Mouse (Mus musculus) midbrain, postnatal 0 days (tissue): ENCODE measurements at regions not wholly inside any gene's neighbourhood (a gene's known extent, or its start where the extent isn't known, plus 50 kb on each side); places are given as distances from the start of the nearest gene placed in this dataset.

Experiments used
- ATAC-seq: fragments of 200-750 bp; cut with Nextera tagmentation; 2 replicates; pipeline ENCODE4 v1.8.0; 2017; ENCODE audit warnings: moderate number of reproducible peaks, mild to moderate bottlenecking, moderate TSS enrichment, moderate library complexity; ENCODE audit not compliant: low FRiP score
- DNase-seq: peaks from one replicate; pipeline ENCODE4 v3.0.0-alpha.2; 2015; ENCODE audit warnings: low spot score
- H3K27ac ChIP-seq: fragments of 300-500 bp; sonication (generic); 2 replicates; pipeline ENCODE4 v1.5.1; 2014; ENCODE audit warnings: low read depth, mild to moderate bottlenecking, low read length, mixed read lengths
- H3K27me3 ChIP-seq: fragments of 300-500 bp; sonication (generic); 2 replicates; pipeline ENCODE4 v1.6.1; 2014; ENCODE audit warnings: low read length, control low read depth, mixed read lengths; ENCODE audit not compliant: insufficient read depth
- H3K36me3 ChIP-seq: fragments of 300-500 bp; sonication (generic); 2 replicates; pipeline ENCODE4 v1.6.1; 2014; ENCODE audit warnings: low read length, control low read depth, mixed read lengths; ENCODE audit not compliant: insufficient read depth
- H3K4me1 ChIP-seq: fragments of 300-500 bp; sonication (generic); 2 replicates; pipeline ENCODE4 v1.6.1; 2014; ENCODE audit warnings: mild to moderate bottlenecking, control low read depth, antibody characterized with exemption, low read length, mixed read lengths; ENCODE audit not compliant: insufficient read depth
- H3K4me2 ChIP-seq: fragments of 300-500 bp; sonication (generic); 2 replicates; pipeline ENCODE4 v1.6.1; 2014; ENCODE audit warnings: low read depth, mild to moderate bottlenecking, low read length, mixed read lengths; ENCODE audit not compliant: poor library complexity, severe bottlenecking
- H3K4me3 ChIP-seq: fragments of 300-500 bp; sonication (generic); 2 replicates; pipeline ENCODE4 v1.5.1; 2014; ENCODE audit warnings: low read depth, mild to moderate bottlenecking, low read length, moderate library complexity
- H3K9ac ChIP-seq: fragments of 300-500 bp; sonication (generic); replicated peaks from 2 replicates; pipeline ENCODE4 v1.6.1; 2014; ENCODE audit warnings: mild to moderate bottlenecking, low read length, moderate library complexity, mixed read lengths; ENCODE audit not compliant: poor library complexity, severe bottlenecking
- H3K9me3 ChIP-seq: fragments of 300-500 bp; sonication (generic); 2 replicates; pipeline ENCODE4 v1.6.1; 2016; ENCODE audit warnings: low read length, control low read depth
- CTCF ChIP-seq: IDR thresholded peaks from 2 replicates; pipeline ENCODE4 v1.5.1; 2016; ENCODE audit warnings: antibody characterized with exemption, mild to moderate bottlenecking
- WGBS: fragments of 180-500 bp; shearing (Covaris S2); extraction: QIAGEN DNeasy Blood & Tissue Kit; methylation state at CpG from one replicate; pipeline ENCODE4 v1.1.7; 2014; 5-methylcytosine and 5-hydroxymethylcytosine counted together

DNA sequence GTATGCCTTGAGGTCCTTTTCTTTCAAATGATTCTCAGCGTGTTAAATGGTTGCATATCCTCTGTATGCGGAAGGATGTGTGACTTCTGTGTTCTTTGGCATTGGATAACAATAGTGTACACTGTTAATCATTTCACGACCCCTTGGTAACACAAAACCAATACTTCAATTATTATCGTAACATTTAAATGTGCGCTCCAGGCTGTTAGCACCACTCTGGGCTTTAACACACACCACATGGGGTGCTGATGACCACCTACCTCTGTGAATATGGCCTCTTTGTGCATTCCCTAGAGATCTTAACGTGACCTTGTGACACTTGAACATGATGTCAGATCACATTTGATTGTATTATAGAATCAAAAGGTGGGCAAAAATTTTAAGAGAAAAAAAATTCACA, 80.2 kb upstream of the Csnka2ip start:
- Histone ChIP-seq H3K4me3 (no peak overlapping the region), H3K4me1 (no peaks in the 10 kb centered on the region), H3K9me3 (no peaks in the 10 kb centered on the region), H3K4me2 (no peak overlapping the region), H3K27ac (no peak overlapping the region), H3K9ac (no peak overlapping the region), H3K36me3 (no peaks in the 10 kb centered on the region), H3K27me3 (no peaks in the 10 kb centered on the region; the same call in 1 of the 2 replicates)
- ATAC-seq (no peak), DNase-seq (no peak)
- 54% methylated on average over 6 of the region's 6 CpGs for WGBS
- no peak for TF ChIP-seq CTCF

DNA sequence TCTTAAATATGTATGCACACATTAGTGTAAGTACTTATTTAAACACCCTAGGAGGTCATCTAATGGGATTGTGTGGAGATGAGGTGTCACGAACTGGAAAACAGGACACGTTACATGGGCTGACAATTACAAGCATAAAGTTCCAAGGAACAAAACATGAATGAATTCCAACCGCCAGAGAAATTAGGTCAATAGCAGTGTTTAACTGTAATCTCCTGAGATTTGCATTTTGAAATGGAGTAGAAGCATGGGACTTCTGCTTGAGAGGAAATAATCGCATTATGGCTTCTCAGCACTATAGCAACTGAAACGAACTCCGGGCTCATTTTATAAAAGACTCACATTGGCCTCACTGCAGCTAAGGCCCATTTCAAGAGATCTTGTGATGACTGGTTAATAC, 79.7 kb upstream of the Csnka2ip start:
- H3K27ac ChIP-seq, result no peak overlapping the region
- no peak for TF ChIP-seq CTCF
- peak; percentile 36 for DNase-seq
- WGBS, result 32% methylated on average over 6 of the region's 6 CpGs
- no peaks in the 10 kb centered on the region for H3K36me3 ChIP-seq
- no peak overlapping the region for H3K9ac ChIP-seq
- H3K4me1 ChIP-seq, result no peaks in the 10 kb centered on the region
- H3K27me3 ChIP-seq, result no peaks in the 10 kb centered on the region; the same call in 1 of the 2 replicates
- H3K4me2 ChIP-seq, result no peak overlapping the region
- no peak for ATAC-seq
- no peaks in the 10 kb centered on the region for H3K9me3 ChIP-seq
- H3K4me3 ChIP-seq, result no peak overlapping the region

DNA sequence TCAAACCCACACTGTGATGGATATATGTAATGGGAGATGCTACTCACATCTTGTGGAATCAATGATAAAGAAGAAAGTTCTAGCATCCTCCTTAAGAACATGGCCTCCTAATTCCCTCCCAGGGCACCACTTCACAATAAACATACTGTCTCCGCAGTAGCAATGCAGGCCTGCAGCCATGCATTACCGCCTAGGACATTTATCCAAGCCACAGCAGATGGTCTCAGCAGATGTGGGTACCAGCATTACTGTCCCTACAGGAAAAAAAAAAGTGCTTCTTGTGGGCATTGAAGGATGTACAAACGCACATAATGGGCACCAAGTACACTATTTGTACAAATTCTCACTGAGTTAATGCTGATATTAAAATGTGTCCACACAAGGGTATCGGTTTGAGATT, 78.6 kb upstream of the Csnka2ip start:
- Histone ChIP-seq H3K9ac (no peak overlapping the region), H3K27ac (no peak overlapping the region), H3K4me3 (no peak overlapping the region), H3K27me3 (no peaks in the 10 kb centered on the region; the same call in 1 of the 2 replicates), H3K4me2 (no peak overlapping the region), H3K36me3 (no peaks in the 10 kb centered on the region), H3K4me1 (no peaks in the 10 kb centered on the region), H3K9me3 (no peaks in the 10 kb centered on the region)
- peak; percentile 39 for DNase-seq
- 86% methylated on average over 4 of the region's 4 CpGs for WGBS
- no peak for TF ChIP-seq CTCF
- ATAC-seq, result no peak

- H3K4me2 ChIP-seq, result no peak overlapping the region
- no peak; the same call in 1 of the 2 replicates for ATAC-seq
- peak; percentile 17; the same call in 1 of the 2 replicates for TF ChIP-seq CTCF
Measured at GRCm38 (mm10) chr16:64677352-64677751, 75.1 kb upstream of the Csnka2ip start.

DNA sequence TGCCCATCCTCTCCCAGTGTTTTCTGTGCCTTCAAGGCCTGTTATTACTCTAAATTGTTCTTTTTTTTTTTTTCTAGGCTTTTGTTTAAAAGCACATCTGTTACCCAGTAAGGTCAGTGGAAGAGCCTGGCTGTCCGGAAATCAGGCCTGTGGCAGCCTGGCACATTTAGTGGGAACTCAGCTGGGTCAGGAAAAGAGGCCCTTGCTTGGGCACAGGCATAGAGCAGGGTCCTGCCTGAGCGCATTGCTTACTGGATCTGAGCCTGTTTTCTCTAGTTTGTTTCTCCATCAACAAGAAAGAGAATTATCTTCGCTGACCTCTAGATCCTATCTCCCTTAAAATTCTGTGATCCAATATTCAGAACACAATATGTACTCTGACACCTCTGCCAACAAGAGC, 74.7 kb upstream of the Csnka2ip start:
- no peak overlapping the region for H3K27ac ChIP-seq
- TF ChIP-seq CTCF, result no peak
- DNase-seq (no peak), ATAC-seq (no peak; the same call in 1 of the 2 replicates)
- no peaks in the 10 kb centered on the region for H3K36me3 ChIP-seq
- no peaks in the 10 kb centered on the region for H3K27me3 ChIP-seq
- no peak overlapping the region for H3K9ac ChIP-seq
- H3K4me1 ChIP-seq, result no peaks in the 10 kb centered on the region
- 68% methylated on average over 3 of the region's 3 CpGs for WGBS
- no peak overlapping the region for H3K4me2 ChIP-seq
- H3K9me3 ChIP-seq, result no peaks in the 10 kb centered on the region
- no peak overlapping the region for H3K4me3 ChIP-seq

More at GRCm38 (mm10) chr16:64677352-64677751, 75.1 kb upstream of the Csnka2ip start:
- Histone ChIP-seq H3K4me3 (no peak overlapping the region), H3K4me1 (no peaks in the 10 kb centered on the region), H3K9me3 (no peaks in the 10 kb centered on the region), H3K9ac (no peak overlapping the region), H3K27ac (no peak overlapping the region), H3K36me3 (no peaks in the 10 kb centered on the region), H3K27me3 (no peaks in the 10 kb centered on the region)
- WGBS, result 55% methylated on average over 8 of the region's 8 CpGs
- DNase-seq, result peak; percentile 46

DNA sequence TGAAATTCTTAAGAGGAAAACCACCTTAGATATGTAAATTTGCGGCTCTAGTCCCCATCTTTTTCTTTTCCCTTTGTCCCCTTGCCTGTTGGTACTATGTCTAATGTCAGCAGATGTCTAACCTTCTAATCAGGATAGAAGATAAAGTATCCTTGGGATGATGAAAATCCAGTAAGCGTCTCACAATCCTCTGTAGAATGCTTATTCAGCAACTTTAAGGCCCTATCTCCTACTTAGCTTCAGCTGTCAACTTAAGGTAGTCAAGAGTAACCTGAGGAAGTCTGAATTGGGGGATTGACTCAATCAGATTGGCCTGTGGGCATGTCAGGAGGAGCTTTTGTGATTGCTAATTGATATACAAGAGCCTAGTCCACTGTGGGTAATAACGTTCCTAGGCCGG, 64.7 kb upstream of the Csnka2ip start:
- Histone ChIP-seq H3K4me2 (no peak overlapping the region), H3K27ac (no peak overlapping the region), H3K9me3 (no peaks in the 10 kb centered on the region), H3K4me3 (no peak overlapping the region), H3K4me1 (no peaks in the 10 kb centered on the region), H3K36me3 (no peaks in the 10 kb centered on the region), H3K27me3 (no peaks in the 10 kb centered on the region), H3K9ac (no peak overlapping the region)
- WGBS, result 76% methylated on average over 4 of the region's 4 CpGs
- TF ChIP-seq CTCF, result no peak
- no peak for DNase-seq
- no peak for ATAC-seq
